Mouse (Mus musculus) common myeloid progenitor, adult 5-6 weeks (primary cell): ENCODE data around the gene Egfl7. TPM values are rescaled to one million over a fixed set of nuclear protein-coding genes. Genes with fewer than 3 reads are reported as not detected.

Experiments
- ATAC-seq: replicated peaks from 2 replicates; pipeline ENCODE4 v1.8.0; 2016; ENCODE audit warnings: low read depth, mild to moderate bottlenecking, moderate TSS enrichment, inconsistent platforms; ENCODE audit not compliant: poor library complexity, severe bottlenecking
- total RNA-seq: library from RNA; stranded (forward); fragments of 200-1000, 187-1606 nt; gene quantifications from 2 replicates; pipeline ENCODE4 v1.2.3, GENCODE M21; 2017

Gene Egfl7
- total RNA-seq, 1 experiment from 2014 or later = 57.0 TPM

DNA sequence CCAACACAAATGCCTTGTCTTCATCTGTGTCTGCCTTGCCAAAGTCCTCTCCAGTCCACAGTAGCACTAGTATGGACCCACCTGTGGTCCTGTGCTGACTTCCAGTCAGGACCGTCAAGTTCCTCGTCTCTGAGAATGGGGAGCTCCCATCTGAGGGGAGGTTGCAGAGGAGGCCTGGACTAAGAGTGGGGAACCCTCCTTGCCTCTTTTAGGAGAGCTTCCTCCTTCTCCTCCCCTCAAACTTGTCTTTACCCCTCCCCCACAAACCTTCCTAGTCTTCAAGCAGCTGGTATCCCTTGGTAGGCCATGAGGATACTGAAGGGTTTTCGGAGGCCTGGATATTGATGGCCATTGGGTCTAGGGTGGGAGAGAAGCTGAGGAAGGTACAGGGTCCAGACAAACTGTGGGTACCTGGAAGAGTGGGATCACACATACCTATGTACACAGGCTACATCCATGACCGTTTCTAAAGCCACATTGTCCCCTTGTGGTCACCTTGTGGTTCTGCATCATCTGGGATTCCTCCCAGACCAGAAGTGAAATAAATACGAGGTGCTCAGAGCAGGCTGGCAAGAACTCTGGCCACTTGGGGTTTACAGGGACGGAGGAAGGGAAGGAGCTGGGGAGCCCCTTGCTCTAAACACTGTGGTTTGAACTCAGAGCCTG, 18.3 kb upstream of the Egfl7 start:
- ATAC-seq = peak; percentile 69

- peak; percentile 89 for ATAC-seq
Observed at GRCm38 (mm10) chr2:26566221-26566620, 13.6 kb upstream of the Egfl7 start.

DNA sequence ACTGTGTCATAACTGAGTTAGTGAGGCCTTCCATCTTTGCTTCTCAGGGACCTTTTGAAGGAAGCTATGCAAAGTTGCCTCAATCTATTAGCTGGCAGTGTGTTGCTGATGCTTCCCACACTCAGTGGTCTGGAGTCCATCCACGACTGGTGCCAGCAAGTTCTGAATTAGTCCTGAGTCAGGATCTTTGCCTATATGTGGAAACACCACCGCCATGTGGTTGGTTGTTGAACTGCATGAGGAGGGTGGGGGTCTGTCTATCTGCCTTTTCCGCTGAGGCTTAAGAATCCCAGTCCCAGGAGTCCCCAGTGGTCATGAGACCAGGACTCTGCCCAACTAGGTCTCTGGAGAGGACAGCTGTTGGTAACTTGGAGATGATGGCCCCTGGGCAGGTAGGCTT, 9.8 kb upstream of the Egfl7 start:
- ATAC-seq = peak; percentile 19; the same call in 1 of the 2 replicates

DNA sequence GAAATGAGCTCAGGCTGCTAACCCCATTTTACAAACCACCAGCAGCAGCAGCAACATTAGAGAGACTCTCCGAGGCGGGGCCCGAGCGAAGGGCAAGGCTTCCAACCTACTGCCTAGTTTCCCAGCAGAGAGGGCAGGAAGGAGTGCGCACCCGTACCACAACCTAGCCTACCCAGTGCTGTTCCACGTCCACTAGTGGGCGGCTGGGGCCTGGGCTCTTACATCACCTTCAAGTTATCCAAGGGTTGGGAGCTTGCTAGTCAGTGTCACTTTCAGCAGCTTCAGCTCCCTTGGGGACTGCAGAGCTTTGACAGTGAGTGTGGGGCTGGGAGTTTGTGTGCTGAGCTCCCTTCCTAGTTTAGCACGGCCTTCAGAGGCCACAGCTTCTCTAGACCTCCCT, 8.4 kb upstream of the Egfl7 start:
- ATAC-seq = peak; percentile 29

DNA sequence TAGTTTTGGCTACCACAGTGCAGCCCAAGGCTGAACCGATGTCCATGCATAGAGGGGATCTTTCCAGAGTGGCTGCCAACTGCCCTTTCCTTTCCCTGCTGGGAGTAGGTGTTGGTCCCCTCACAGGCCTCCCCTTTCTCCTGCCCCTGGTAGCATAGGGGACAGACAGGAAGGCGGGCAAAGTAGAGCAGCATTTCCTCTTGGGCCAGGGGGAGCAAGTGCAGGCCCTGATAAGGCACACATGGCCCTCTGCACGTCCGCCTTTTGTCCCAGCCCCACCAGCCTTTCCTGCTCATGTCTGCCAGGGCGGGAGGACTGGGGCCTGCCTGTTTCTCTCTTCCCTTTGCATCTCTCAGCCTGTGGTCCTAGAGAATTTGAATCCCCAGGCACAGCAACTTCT, 8.0 kb upstream of the Egfl7 start:
- peak; percentile 73 for ATAC-seq

- ATAC-seq = peak; percentile 39
Observed at GRCm38 (mm10) chr2:26573396-26573795, 6.4 kb upstream of the Egfl7 start.

- no peak for ATAC-seq
Observed at GRCm38 (mm10) chr2:26573807-26574206, 6.0 kb upstream of the Egfl7 start.

- ATAC-seq = no peak
Observed at GRCm38 (mm10) chr2:26574862-26575261, 5.0 kb upstream of the Egfl7 start.

DNA sequence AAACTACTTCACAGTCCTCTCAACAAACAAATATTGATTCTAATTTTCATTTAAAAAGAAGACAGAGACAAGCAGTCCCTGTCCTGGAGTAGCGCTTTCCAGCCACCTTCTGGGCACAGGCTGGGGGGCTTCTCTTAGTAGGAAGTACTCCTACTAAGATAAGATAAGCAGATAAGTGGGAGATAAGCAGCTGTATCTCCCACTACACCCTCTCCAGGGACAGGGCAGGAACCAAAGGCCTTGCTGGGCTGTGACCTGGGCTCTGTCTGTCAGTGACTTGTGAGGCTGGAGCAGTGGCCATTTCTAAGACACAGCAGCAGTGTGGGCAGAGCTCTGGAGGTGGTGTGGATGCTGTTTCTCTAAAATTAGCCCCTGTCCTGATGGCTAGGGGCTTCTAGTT, 4.4 kb upstream of the Egfl7 start:
- no peak for ATAC-seq

GRCm38 (mm10) chr2:26575865-26576264, 3.9 kb upstream of the Egfl7 start:
- ATAC-seq = no peak

- no peak for ATAC-seq
Observed at GRCm38 (mm10) chr2:26576462-26576861, 3.4 kb upstream of the Egfl7 start.

DNA sequence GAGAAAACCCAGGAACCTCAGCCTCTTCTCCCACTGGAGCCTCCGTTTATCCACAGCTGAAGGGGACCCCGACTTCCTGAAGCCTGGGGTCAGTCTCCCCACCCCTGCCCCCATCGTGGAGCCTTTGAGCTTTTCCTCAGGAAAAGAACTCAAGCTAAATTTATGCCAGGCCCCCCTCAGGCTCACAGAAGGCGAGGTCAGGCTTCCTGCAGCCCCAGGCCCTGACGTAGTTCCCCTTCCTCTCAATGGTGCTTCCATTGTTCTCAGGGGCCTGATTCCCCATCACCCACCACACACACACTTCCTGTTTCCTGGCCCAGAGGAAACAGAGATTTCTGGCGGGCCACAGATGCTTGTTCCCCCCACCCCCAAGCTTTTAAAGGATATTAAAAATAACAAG, 1.4 kb upstream of the Egfl7 start:
- ATAC-seq = peak; percentile 86

DNA sequence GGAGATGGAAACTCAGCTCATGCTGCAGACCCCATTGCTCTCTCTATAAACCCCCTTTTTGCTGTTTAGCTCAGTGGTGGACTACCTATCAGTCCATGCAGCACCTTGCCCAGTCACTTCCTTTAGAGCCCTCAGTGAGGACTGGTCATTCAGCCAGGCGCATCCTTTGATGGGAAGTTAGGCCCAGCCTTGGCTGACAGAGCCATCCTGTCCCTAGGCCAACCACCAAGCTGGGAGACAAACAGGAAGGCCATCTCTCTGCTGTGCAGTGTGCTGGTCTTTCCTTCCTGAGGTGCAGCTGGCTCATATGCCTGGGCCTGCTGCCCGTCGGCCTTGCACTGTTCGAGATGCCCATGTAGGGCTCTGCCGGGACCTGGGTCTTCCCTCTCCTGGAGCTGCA, 937 bp downstream of the Egfl7 start:
- ATAC-seq = no peak

DNA sequence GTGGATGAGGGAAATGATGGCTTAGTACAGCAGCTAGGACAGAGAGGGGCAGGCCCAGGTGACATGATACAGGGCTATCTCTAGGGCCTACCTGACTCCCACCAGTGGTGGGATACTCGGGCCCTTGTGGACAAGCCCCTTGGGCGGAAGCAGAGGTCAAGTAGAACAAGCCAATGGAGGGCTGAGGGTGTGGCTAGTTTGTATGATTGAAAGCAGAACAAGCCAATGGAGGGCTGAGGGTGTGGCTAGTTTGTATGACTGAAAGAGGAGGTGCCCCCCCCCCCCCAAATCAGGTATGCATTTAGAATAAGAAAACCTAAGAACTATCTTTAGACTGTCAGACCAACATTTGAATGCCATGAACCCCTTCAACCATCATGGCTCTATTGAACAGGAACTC, 2.4 kb downstream of the Egfl7 start:
- ATAC-seq = no peak

DNA sequence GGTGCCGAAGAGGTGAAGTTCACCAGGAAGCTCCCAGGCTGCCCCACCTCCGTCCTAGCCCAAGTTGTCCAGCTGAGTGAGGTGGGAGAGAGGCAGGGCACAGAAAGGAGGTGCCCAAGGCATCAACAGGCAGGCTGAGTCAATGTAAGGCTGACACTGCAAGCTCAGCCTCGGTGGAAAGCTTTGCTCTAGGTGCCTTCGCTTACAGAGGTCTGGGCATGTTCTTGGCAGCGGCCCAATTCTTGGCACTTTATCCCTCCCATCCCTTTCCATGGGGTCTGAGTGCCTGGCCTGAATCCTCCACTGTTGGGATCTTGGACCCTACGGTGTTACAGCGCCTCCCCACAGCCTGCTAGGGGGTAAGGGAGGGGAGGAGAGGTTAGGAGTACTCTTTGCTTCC, 2.9 kb downstream of the Egfl7 start:
- no peak for ATAC-seq

DNA sequence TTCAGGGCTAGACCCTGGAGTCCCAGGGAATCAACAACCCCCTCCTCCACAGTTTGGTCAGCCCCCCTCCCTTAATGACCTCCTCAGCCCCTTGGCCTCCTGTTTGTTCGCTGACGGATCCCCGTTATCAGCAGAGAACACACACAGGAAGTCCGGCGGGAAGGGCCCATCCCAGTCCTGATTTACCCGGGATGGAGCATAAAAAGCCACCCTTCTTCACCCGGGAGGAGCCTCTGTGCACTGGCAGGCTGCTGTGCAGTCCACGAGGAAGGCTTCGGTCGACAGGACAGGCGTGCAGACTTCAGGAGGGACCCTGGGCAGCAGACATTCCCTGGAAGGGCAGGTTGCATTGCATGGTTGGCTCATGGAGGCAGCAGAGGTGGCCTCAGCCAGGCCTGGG, 3.8 kb downstream of the Egfl7 start:
- no peak for ATAC-seq

- ATAC-seq = no peak
Observed at GRCm38 (mm10) chr2:26585713-26586112, 5.9 kb downstream of the Egfl7 start.

- peak; percentile 17 for ATAC-seq
Observed at GRCm38 (mm10) chr2:26586294-26587043, 6.7 kb downstream of the Egfl7 start, which contains the start of gene Gm20532. Gene Gm20532, plus strand, starts transcription at chr2:26586639.

- ATAC-seq = peak; percentile 61
Observed at GRCm38 (mm10) chr2:26587044-26587405, 7.2 kb downstream of the Egfl7 start.

DNA sequence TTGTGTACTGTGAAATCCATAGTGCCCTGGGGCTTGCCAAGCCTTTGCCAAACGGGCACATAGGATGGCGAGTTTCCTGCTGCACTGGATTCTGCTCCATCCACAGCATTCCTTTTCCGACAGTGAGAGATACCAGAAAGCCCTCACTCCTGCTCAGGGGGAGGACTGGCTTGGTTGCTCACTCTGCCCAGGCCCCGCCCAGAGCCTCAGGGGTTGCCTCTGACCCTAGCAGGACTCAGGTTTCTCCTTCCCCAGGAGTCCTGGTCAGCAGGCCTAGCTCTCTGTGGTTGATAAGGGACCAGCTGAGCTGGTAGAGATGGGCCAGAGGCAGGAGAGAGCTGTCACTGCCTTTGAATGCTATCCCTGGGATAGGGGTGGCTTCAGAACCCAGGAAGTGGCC, 8.8 kb downstream of the Egfl7 start:
- no peak for ATAC-seq

DNA sequence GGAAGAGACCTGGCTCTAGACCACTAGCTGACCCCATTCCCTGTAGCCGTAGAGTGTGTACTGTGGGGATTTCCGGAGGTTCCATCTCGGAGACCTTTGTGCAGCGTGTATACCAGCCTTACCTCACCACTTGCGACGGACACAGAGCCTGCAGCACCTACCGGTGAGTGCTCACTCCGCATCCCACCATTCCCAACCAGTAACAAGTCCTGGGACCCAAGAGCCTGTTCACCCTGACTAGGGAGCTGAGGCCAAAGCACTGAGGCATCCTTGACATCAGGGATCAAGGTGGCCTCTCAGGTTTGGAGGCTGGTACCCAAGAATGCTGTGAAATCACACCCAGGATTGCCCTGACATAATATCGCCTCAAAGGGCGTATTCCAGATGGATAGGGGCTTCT, 9.5 kb downstream of the Egfl7 start:
- ATAC-seq = no peak

- ATAC-seq = no peak
Observed at GRCm38 (mm10) chr2:26590282-26590681, 10.5 kb downstream of the Egfl7 start.
